Mouse (Mus musculus) heart, embryonic 12.5 days (tissue): ENCODE measurements around the gene Pttg1. TPM values are rescaled to one million over a fixed set of nuclear protein-coding genes. Genes with fewer than 3 reads are reported as not detected.

Experiments used
- ATAC-seq: fragments of 200-750 bp; cut with Nextera tagmentation; 2 replicates; pipeline ENCODE4 v1.8.0; 2017; ENCODE audit warnings: moderate TSS enrichment, moderate library complexity; ENCODE audit not compliant: insufficient number of reproducible peaks, low FRiP score
- H3K27ac ChIP-seq: fragments of 300-500 bp; sonication (generic); 2 replicates; pipeline ENCODE4 v1.5.1; 2016; ENCODE audit warnings: mild to moderate bottlenecking, moderate library complexity; ENCODE audit not compliant: poor library complexity, severe bottlenecking
- H3K27me3 ChIP-seq: fragments of 300-500 bp; sonication (generic); replicated peaks from 2 replicates; pipeline ENCODE4 v1.6.1; 2016; ENCODE audit warnings: mild to moderate bottlenecking, moderate library complexity
- H3K36me3 ChIP-seq: fragments of 300-500 bp; sonication (generic); 2 replicates; pipeline ENCODE4 v1.6.1; 2016; ENCODE audit warnings: mild to moderate bottlenecking, moderate library complexity
- H3K4me1 ChIP-seq: fragments of 300-500 bp; sonication (generic); replicated peaks from 2 replicates; pipeline ENCODE4 v1.6.1; 2016; ENCODE audit warnings: mild to moderate bottlenecking
- H3K4me2 ChIP-seq: fragments of 300-500 bp; sonication (generic); 2 replicates; pipeline ENCODE4 v1.6.1; 2016; ENCODE audit warnings: mild to moderate bottlenecking, moderate library complexity
- H3K4me3 ChIP-seq: fragments of 300-500 bp; sonication (generic); 2 replicates; pipeline ENCODE4 v1.5.1; 2016; ENCODE audit warnings: mild to moderate bottlenecking
- H3K9ac ChIP-seq: fragments of 300-500 bp; sonication (generic); 2 replicates; pipeline ENCODE4 v1.6.1; 2016; ENCODE audit warnings: mild to moderate bottlenecking, moderate library complexity
- H3K9me3 ChIP-seq: fragments of 300-500 bp; sonication (generic); replicated peaks from 2 replicates; pipeline ENCODE4 v1.6.1; 2016; ENCODE audit warnings: mild to moderate bottlenecking, moderate library complexity
- WGBS: fragments of 180-500 bp; shearing (Covaris S2); methylation state at CpG from one replicate; pipeline ENCODE4 v1.1.7; 2016; 5-methylcytosine and 5-hydroxymethylcytosine counted together
- polyA plus RNA-seq: library from polyadenylated mRNA; unstranded; fragments of >200 nt; fragmentation: Nextera tagmentation; extraction: Ambion mirVana; gene quantifications from 2 replicates; pipeline ENCODE4 v1.2.1, GENCODE M21; 2016

Gene Pttg1
- polyA plus RNA-seq, 1 experiment from 2014 or later: 121 TPM

- H3K9ac ChIP-seq: no peak overlapping the region
- H3K27me3 ChIP-seq: no peaks in the 10 kb centered on the region
- H3K4me3 ChIP-seq: no peak overlapping the region
- no peak overlapping the region for H3K27ac ChIP-seq
- H3K4me2 ChIP-seq: no peak overlapping the region
- no peaks in the 10 kb centered on the region for H3K36me3 ChIP-seq
- ATAC-seq: no peak
- H3K9me3 ChIP-seq: no peaks in the 10 kb centered on the region
- WGBS: 88% methylated on average over 14 of the region's 14 CpGs
- H3K4me1 ChIP-seq: peaks cover 12% of the 10 kb centered on the region
Measured at GRCm38 (mm10) chr11:43387004-43387880, 38.8 kb downstream of the Pttg1 start.

GRCm38 (mm10) chr11:43385716-43386115 lies 40.3 kb downstream of the Pttg1 start:
- no peak overlapping the region for H3K27ac ChIP-seq
- 3% methylated on average over 8 of the region's 8 CpGs for WGBS
- H3K36me3 ChIP-seq: no peaks in the 10 kb centered on the region
- peak overlapping the region; percentile 50 for H3K4me3 ChIP-seq
- peak overlapping the region; percentile 63 for H3K9ac ChIP-seq
- peaks cover 12% of the 10 kb centered on the region for H3K4me1 ChIP-seq
- no peaks in the 10 kb centered on the region for H3K9me3 ChIP-seq
- ATAC-seq: peak; percentile 63; the same call in 1 of the 2 replicates
- no peaks in the 10 kb centered on the region for H3K27me3 ChIP-seq
- peak overlapping the region; percentile 85 for H3K4me2 ChIP-seq

- H3K36me3 ChIP-seq: no peaks in the 10 kb centered on the region
- H3K9ac ChIP-seq: peak overlapping the region; percentile 63
- WGBS: under 1% methylated on average over 16 of the region's 18 CpGs
- H3K27ac ChIP-seq: peak overlapping the region; percentile 63
- peak overlapping the region; percentile 50 for H3K4me3 ChIP-seq
- peak overlapping the region; percentile 85 for H3K4me2 ChIP-seq
- peaks cover 12% of the 10 kb centered on the region for H3K4me1 ChIP-seq
- no peaks in the 10 kb centered on the region for H3K27me3 ChIP-seq
- peak; percentile 81 for ATAC-seq
- no peaks in the 10 kb centered on the region for H3K9me3 ChIP-seq
Measured at GRCm38 (mm10) chr11:43385055-43385649, 40.9 kb downstream of the Pttg1 start.

GRCm38 (mm10) chr11:43383581-43383980 lies 42.5 kb downstream of the Pttg1 start:
- no peak overlapping the region for H3K4me3 ChIP-seq
- peaks cover 12% of the 10 kb centered on the region for H3K4me1 ChIP-seq
- no peaks in the 10 kb centered on the region for H3K27me3 ChIP-seq
- H3K36me3 ChIP-seq: no peaks in the 10 kb centered on the region
- no peak for ATAC-seq
- H3K9me3 ChIP-seq: no peaks in the 10 kb centered on the region
- H3K4me2 ChIP-seq: no peak overlapping the region
- WGBS: 74% methylated on average over 2 of the region's 2 CpGs
- H3K27ac ChIP-seq: no peak overlapping the region
- H3K9ac ChIP-seq: no peak overlapping the region

- WGBS: 86% methylated on average over 7 of the region's 7 CpGs
Measured at GRCm38 (mm10) chr11:43380901-43381300, 45.1 kb downstream of the Pttg1 start.

GRCm38 (mm10) chr11:43379911-43380485 lies 46.1 kb downstream of the Pttg1 start:
- Histone ChIP-seq H3K36me3 (no peaks in the 10 kb centered on the region), H3K4me1 (peaks cover 4% of the 10 kb centered on the region), H3K4me2 (no peak overlapping the region), H3K9me3 (no peaks in the 10 kb centered on the region), H3K27ac (no peak overlapping the region), H3K4me3 (no peak overlapping the region), H3K27me3 (no peaks in the 10 kb centered on the region), H3K9ac (no peak overlapping the region)
- 74% methylated on average over 11 of the region's 11 CpGs for WGBS
- ATAC-seq: no peak

More at GRCm38 (mm10) chr11:43380901-43381300, 45.1 kb downstream of the Pttg1 start:
- H3K4me2 ChIP-seq: no peak overlapping the region
- H3K9me3 ChIP-seq: no peaks in the 10 kb centered on the region
- H3K36me3 ChIP-seq: no peaks in the 10 kb centered on the region
- ATAC-seq: no peak
- no peaks in the 10 kb centered on the region for H3K27me3 ChIP-seq
- no peak overlapping the region for H3K9ac ChIP-seq
- no peak overlapping the region for H3K4me3 ChIP-seq
- H3K4me1 ChIP-seq: peaks cover 7% of the 10 kb centered on the region
- no peak overlapping the region for H3K27ac ChIP-seq

- no peak overlapping the region for H3K9ac ChIP-seq
- H3K4me3 ChIP-seq: no peak overlapping the region
- no peak for ATAC-seq
- H3K9me3 ChIP-seq: no peaks in the 10 kb centered on the region
- no peaks in the 10 kb centered on the region for H3K36me3 ChIP-seq
- WGBS: 83% methylated on average over 3 of the region's 3 CpGs
- no peak overlapping the region for H3K4me2 ChIP-seq
- no peaks in the 10 kb centered on the region for H3K4me1 ChIP-seq
- H3K27me3 ChIP-seq: no peaks in the 10 kb centered on the region
- no peak overlapping the region for H3K27ac ChIP-seq
Measured at GRCm38 (mm10) chr11:43379488-43379887, 46.6 kb downstream of the Pttg1 start.

GRCm38 (mm10) chr11:43377083-43377850 lies 48.8 kb downstream of the Pttg1 start:
- Histone ChIP-seq H3K9ac (no peak overlapping the region), H3K36me3 (no peaks in the 10 kb centered on the region), H3K4me1 (no peaks in the 10 kb centered on the region), H3K4me3 (no peak overlapping the region), H3K9me3 (no peaks in the 10 kb centered on the region), H3K4me2 (no peak overlapping the region), H3K27me3 (no peaks in the 10 kb centered on the region), H3K27ac (no peak overlapping the region)
- no peak for ATAC-seq
- 76% methylated on average over 8 of the region's 8 CpGs for WGBS

GRCm38 (mm10) chr11:43376598-43376997 lies 49.5 kb downstream of the Pttg1 start:
- H3K9me3 ChIP-seq: no peaks in the 10 kb centered on the region
- no peak overlapping the region for H3K9ac ChIP-seq
- no peaks in the 10 kb centered on the region for H3K27me3 ChIP-seq
- H3K4me2 ChIP-seq: no peak overlapping the region
- H3K4me1 ChIP-seq: no peaks in the 10 kb centered on the region
- ATAC-seq: no peak
- H3K4me3 ChIP-seq: no peak overlapping the region
- WGBS: 86% methylated on average over 1 of the region's 1 CpGs
- H3K27ac ChIP-seq: no peak overlapping the region
- no peaks in the 10 kb centered on the region for H3K36me3 ChIP-seq

- Histone ChIP-seq H3K9me3 (no peaks in the 10 kb centered on the region), H3K4me3 (no peak overlapping the region), H3K27me3 (no peaks in the 10 kb centered on the region), H3K9ac (no peak overlapping the region), H3K4me1 (no peaks in the 10 kb centered on the region), H3K27ac (no peak overlapping the region), H3K36me3 (no peaks in the 10 kb centered on the region), H3K4me2 (no peak overlapping the region)
- WGBS: 75% methylated on average over 6 of the region's 6 CpGs
- ATAC-seq: no peak
Measured at GRCm38 (mm10) chr11:43374956-43375355, 51.1 kb downstream of the Pttg1 start.

- H3K4me3 ChIP-seq: no peak overlapping the region
- no peak overlapping the region for H3K4me2 ChIP-seq
- H3K27ac ChIP-seq: no peak overlapping the region
- H3K36me3 ChIP-seq: no peaks in the 10 kb centered on the region
- no peaks in the 10 kb centered on the region for H3K4me1 ChIP-seq
- no peaks in the 10 kb centered on the region for H3K9me3 ChIP-seq
- no peak for ATAC-seq
- H3K9ac ChIP-seq: no peak overlapping the region
- no peaks in the 10 kb centered on the region for H3K27me3 ChIP-seq
- WGBS: 64% methylated on average over 3 of the region's 3 CpGs
Measured at GRCm38 (mm10) chr11:43373367-43373766, 52.7 kb downstream of the Pttg1 start.
